Mouse (Mus musculus) heart, embryonic 14.5 days (tissue): Measurements from ENCODE around the gene Hsf2bp. TPM values are rescaled to one million over a fixed set of nuclear protein-coding genes. Genes with fewer than 3 reads are reported as not detected.

Experiments used
- ATAC-seq: fragments of 200-750 bp; cut with Nextera tagmentation; 2 replicates; pipeline ENCODE4 v1.8.0; 2017; ENCODE audit warnings: low read depth, moderate TSS enrichment; ENCODE audit not compliant: insufficient number of reproducible peaks, insufficient read depth, low FRiP score
- H3K27ac ChIP-seq, 2 experiments: fragments of 200-500 bp in 1 of 2; fragments of 300-500 bp in 1 of 2; sonication (generic) in 1 of 2; replicated peaks in 1 of 2; 2 replicates each; pipeline ENCODE4 v1.5.1; 2012 to 2014; ENCODE audit warnings: low read depth in 2 of 2, low read length in 2 of 2, control low read depth in 1 of 2, mild to moderate bottlenecking in 1 of 2, mixed read lengths in 1 of 2; ENCODE audit not compliant: control insufficient read depth in 1 of 2, insufficient read depth in 1 of 2
- H3K27me3 ChIP-seq: fragments of 300-500 bp; sonication (generic); 2 replicates; pipeline ENCODE4 v1.6.1; 2014; ENCODE audit warnings: mild to moderate bottlenecking, low read length, control low read depth; ENCODE audit not compliant: control insufficient read depth, insufficient read depth
- H3K36me3 ChIP-seq: fragments of 300-500 bp; sonication (generic); 2 replicates; pipeline ENCODE4 v1.6.1; 2014; ENCODE audit warnings: mild to moderate bottlenecking, control low read depth, low read length, mixed read lengths; ENCODE audit not compliant: control insufficient read depth, insufficient read depth
- H3K4me1 ChIP-seq, 2 experiments: fragments of 200-500 bp in 1 of 2; fragments of 300-500 bp in 1 of 2; sonication (generic) in 1 of 2; 2 replicates each; pipeline ENCODE4 v1.6.1; 2012 to 2014; ENCODE audit warnings: low read length in 2 of 2, control low read depth in 1 of 2, mixed read lengths in 1 of 2; ENCODE audit not compliant: control insufficient read depth in 2 of 2, insufficient read depth in 2 of 2
- H3K4me2 ChIP-seq: fragments of 300-500 bp; sonication (generic); 2 replicates; pipeline ENCODE4 v1.6.1; 2014; ENCODE audit warnings: mild to moderate bottlenecking, low read length
- H3K4me3 ChIP-seq, 2 experiments: fragments of 200-500 bp in 1 of 2; fragments of 300-500 bp in 1 of 2; sonication (generic) in 1 of 2; 2 replicates each; pipeline ENCODE4 v1.5.1; 2012 to 2014; ENCODE audit warnings: low read length in 2 of 2, mild to moderate bottlenecking in 2 of 2, control low read depth in 1 of 2, low read depth in 1 of 2, moderate library complexity in 1 of 2; ENCODE audit not compliant: control insufficient read depth in 1 of 2, insufficient read depth in 1 of 2
- H3K9ac ChIP-seq: fragments of 300-500 bp; sonication (generic); 2 replicates; pipeline ENCODE4 v1.6.1; 2014; ENCODE audit warnings: mild to moderate bottlenecking, low read length
- H3K9me3 ChIP-seq: fragments of 300-500 bp; sonication (generic); 2 replicates; pipeline ENCODE4 v1.6.1; 2016; ENCODE audit warnings: low read length, control low read depth; ENCODE audit not compliant: control insufficient read depth
- WGBS: fragments of 180-500 bp; shearing (Covaris S2); extraction: QIAGEN DNeasy Blood & Tissue Kit; methylation state at CpG from one replicate; pipeline ENCODE4 v1.1.7; 2014; 5-methylcytosine and 5-hydroxymethylcytosine counted together
- polyA plus RNA-seq: library from polyadenylated mRNA; unstranded; fragments of >200 nt; fragmentation: Nextera tagmentation; extraction: Ambion mirVana; gene quantifications from 2 replicates; pipeline ENCODE4 v1.2.1, GENCODE M21; 2014

Gene Hsf2bp
- polyA plus RNA-seq, 1 experiment from 2014 or later, result 0.11 TPM

DNA sequence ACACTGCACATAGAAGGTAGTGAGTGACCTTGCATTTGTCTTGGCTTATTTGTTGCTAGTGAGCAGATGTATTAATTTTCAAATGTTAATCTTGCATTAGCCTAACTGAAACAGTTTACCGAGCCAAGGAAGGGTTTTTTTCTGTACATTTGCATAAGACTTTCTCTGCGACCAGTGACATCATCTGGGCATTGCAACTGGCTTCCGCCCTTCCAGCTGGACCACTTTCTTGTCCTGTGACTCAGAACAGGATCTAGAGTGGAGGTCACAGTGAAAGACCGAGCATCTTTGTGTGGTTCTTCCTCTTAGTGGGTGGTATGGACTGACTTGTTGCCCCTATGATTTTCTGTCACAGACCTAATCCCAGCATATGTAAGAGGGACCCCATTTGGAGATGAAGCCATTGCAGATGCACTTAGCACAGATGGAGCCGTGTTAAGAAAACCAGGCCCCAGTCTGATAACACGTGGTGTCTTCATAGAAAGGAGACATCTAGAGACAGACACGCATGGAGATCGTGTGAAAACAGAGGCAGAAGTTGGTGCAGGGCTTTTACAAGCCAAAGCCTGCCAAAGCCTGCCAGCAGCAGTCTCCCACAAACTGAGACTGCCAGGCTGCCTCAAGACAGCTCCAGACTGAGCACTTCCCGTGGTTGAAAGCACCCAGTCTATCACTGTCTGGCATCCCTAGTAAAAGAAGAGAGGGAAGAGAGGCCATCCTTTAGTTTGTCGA lies 108.1 kb downstream of the Hsf2bp start:
- 85% methylated on average over 10 of the region's 10 CpGs for WGBS
- H3K27ac ChIP-seq, result no peak overlapping the region
- no peak overlapping the region for H3K4me2 ChIP-seq
- no peaks in the 10 kb centered on the region for H3K9me3 ChIP-seq
- peaks cover 29 to 30% of the 10 kb centered on the region in 2 experiments for H3K4me1 ChIP-seq
- no peak overlapping the region for H3K9ac ChIP-seq
- ATAC-seq, result no peak
- no peaks in the 10 kb centered on the region for H3K27me3 ChIP-seq
- no peaks in the 10 kb centered on the region for H3K36me3 ChIP-seq
- no peak overlapping the region for H3K4me3 ChIP-seq

GRCm38 (mm10) chr17:31924229-31924628 lies 111.9 kb downstream of the Hsf2bp start:
- no peak for ATAC-seq
- Histone ChIP-seq H3K27me3 (no peaks in the 10 kb centered on the region), H3K4me1 (peaks cover 12 to 17% of the 10 kb centered on the region in 2 experiments), H3K27ac (no peak overlapping the region), H3K9me3 (no peaks in the 10 kb centered on the region), H3K36me3 (no peaks in the 10 kb centered on the region), H3K4me2 (no peak overlapping the region), H3K4me3 (no peak overlapping the region), H3K9ac (no peak overlapping the region)
- 81% methylated on average over 4 of the region's 4 CpGs for WGBS

DNA sequence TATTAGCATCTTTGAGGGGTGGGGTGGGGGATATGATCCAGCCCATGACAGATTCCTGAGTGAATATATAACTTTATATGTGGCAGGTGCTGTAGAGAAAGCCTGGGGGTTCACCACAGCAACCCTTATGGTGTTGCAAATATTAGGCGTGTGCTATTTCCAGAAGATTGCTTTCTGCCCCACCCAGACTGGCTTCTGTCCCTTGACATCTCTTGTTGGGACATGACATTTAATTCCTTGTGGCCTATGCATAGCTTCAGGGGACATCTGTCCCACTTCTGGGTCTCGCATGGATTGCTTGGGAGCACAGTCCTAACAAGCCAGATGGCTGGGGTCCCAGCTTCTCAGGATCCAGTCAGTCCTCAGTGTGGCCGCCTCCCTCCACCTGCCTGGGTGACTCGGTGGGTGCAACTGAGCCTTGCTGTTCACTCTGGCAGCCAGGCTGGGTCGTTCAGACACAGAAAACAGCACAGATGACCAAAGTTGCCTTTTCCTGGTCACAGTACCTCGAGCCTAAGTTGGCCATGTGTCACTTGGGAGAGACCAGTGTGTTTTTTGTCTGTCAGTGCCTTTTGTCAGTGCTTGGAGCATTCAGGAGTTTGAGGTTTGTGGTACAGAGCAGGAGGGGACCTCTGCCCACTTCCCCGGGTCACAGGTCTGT lies 112.7 kb downstream of the Hsf2bp start:
- no peak overlapping the region for H3K9ac ChIP-seq
- no peak for ATAC-seq

DNA sequence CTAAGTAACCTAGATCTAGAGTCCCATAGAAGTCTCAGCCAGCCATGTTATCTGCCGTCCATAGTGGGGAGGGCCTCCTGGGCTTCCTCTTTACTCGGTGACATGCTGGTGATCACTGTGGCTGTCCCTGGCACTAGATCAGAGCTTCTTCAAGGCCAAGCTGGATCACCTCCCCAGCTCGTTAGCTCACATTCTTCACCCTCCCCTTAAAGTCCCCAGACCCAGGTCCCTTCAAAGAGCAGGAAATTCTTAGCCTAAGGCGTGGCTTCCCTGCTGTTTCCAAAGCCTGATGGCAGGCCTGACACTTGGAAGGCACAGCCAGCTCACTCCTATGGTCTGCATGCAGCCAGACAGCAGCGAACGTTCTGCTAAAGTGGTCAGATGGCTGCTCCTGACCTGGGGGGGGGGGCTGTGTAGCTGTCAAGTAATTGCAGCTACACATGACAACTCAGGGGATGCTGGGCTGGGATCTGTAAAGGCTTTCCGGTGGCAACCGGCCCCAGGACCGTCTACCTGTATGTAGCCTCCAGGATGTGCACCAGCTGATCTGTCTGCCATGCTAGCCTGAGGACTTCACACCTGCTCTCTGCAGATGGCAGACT lies 115.5 kb downstream of the Hsf2bp start:
- Histone ChIP-seq H3K27me3 (no peaks in the 10 kb centered on the region), H3K27ac (no peak overlapping the region), H3K36me3 (no peaks in the 10 kb centered on the region), H3K4me1 (peaks cover 17 to 22% of the 10 kb centered on the region in 2 experiments), H3K4me2 (no peak overlapping the region), H3K4me3 (no peak overlapping the region), H3K9ac (no peak overlapping the region), H3K9me3 (no peaks in the 10 kb centered on the region)
- WGBS, result 38% methylated on average over 9 of the region's 9 CpGs
- no peak for ATAC-seq

More for the DNA sequence above, 112.7 kb downstream of the Hsf2bp start:
- Histone ChIP-seq H3K27me3 (no peaks in the 10 kb centered on the region), H3K9me3 (no peaks in the 10 kb centered on the region), H3K4me3 (no peak overlapping the region), H3K4me2 (no peak overlapping the region), H3K4me1 (peaks cover 10 to 14% of the 10 kb centered on the region in 2 experiments), H3K27ac (no peak overlapping the region), H3K36me3 (no peaks in the 10 kb centered on the region)
- 73% methylated on average over 7 of the region's 7 CpGs for WGBS

- no peak for ATAC-seq
- H3K4me1 ChIP-seq, result peaks cover 19 to 26% of the 10 kb centered on the region in 2 experiments
- H3K9me3 ChIP-seq, result no peaks in the 10 kb centered on the region
- H3K27me3 ChIP-seq, result no peaks in the 10 kb centered on the region
- H3K4me2 ChIP-seq, result no peak overlapping the region
- no peaks in the 10 kb centered on the region for H3K36me3 ChIP-seq
- 72% methylated on average over 7 of the region's 7 CpGs for WGBS
- H3K4me3 ChIP-seq, result no peak overlapping the region
- H3K9ac ChIP-seq, result no peak overlapping the region
- H3K27ac ChIP-seq, result no peak overlapping the region
These were observed 116.5 kb downstream of the Hsf2bp start for GRCm38 (mm10) chr17:31919599-31919998.

DNA sequence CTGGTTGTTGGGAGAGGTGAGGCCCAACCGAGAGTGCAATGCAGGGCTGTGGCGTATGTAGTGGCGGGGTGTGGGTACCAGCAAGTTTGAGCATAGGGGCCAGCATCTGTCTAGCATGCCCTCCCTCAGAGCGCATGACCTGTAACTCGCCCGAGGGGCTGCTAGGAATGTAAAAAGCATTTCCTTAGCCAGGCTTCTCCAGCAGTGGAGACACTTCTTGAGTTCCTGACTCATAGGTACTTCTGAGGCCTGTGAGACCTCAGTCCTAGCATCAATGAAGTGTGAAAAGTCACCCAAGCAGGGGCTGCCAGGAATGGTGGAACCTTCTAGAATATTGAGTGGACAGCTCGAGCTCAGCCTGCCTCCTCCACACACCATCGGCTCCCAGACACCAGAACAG lies 117.8 kb downstream of the Hsf2bp start:
- H3K9me3 ChIP-seq, result no peaks in the 10 kb centered on the region
- ATAC-seq, result no peak
- no peaks in the 10 kb centered on the region for H3K27me3 ChIP-seq
- no peak overlapping the region for H3K27ac ChIP-seq
- H3K4me2 ChIP-seq, result no peak overlapping the region
- no peaks in the 10 kb centered on the region for H3K36me3 ChIP-seq
- H3K4me3 ChIP-seq, result no peak overlapping the region
- 85% methylated on average over 8 of the region's 8 CpGs for WGBS
- peaks cover 21 to 29% of the 10 kb centered on the region in 2 experiments for H3K4me1 ChIP-seq
- no peak overlapping the region for H3K9ac ChIP-seq

DNA sequence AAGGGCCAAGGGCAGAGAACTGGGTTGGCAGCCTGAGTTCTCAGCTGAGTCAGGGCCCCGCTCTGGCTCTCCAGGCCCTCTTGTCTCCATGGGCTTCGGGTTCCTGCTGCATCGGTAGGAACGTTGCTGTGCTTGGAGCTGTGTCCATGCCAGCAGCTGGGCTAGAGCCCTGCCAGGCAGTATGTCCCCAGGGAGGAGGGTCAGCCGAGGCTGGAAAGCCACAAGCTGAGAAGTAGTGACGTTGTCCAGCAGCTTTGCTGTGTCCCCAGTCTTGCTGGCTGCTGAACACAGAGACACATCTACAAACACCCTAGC lies 119.7 kb downstream of the Hsf2bp start:
- Histone ChIP-seq H3K36me3 (no peaks in the 10 kb centered on the region), H3K4me1 (peaks cover 25 to 34% of the 10 kb centered on the region in 2 experiments), H3K27me3 (no peaks in the 10 kb centered on the region), H3K4me3 (no peak overlapping the region), H3K9ac (no peak overlapping the region), H3K4me2 (no peak overlapping the region), H3K9me3 (no peaks in the 10 kb centered on the region), H3K27ac (no peak overlapping the region)
- ATAC-seq, result no peak
- WGBS, result 63% methylated on average over 6 of the region's 6 CpGs
